29 mouse cellular contexts compared by ENCODE assay signal in genomic region chr9:91904066-91904465, GRCm38 (mm10).
DNase-seq lines count a peak whose midpoint lies in the region; ATAC-seq lines count a peak whose summit lies in the region.
"Had no signal": no experiment of that assay in that cellular context is flagged by ENCODE, and none has a peak within 500 bp of the region (broad histone marks: within the 10 kb centered on the region; RNA-seq: fewer than 3 reads in every experiment).

No protein-coding gene starts in this region.

- H3K9me3 ChIP-seq in midbrain, embryonic 14.5 days (ENCODE audit: control insufficient read depth, low read length): no peaks in the 10 kb centered on the region
- H3K9me3 ChIP-seq in midbrain, embryonic 10.5 days (replicated peaks): no peaks in the 10 kb centered on the region
- H3K9me3 ChIP-seq: embryonic facial prominence, embryonic 13.5 days; forebrain, embryonic 12.5 days; hindbrain, embryonic 12.5 days; limb, embryonic 10.5 days; limb, embryonic 15.5 days; liver, embryonic 13.5 days had no signal

- no peak overlapping the region for H3K4me3 ChIP-seq in midbrain, embryonic 14.5 days (replicated peaks; ENCODE audit: low read depth, low read length)
- H3K4me3 ChIP-seq in midbrain, embryonic 10.5 days: no peak overlapping the region
- H3K4me3 ChIP-seq: embryonic facial prominence, embryonic 13.5 days; erythroblast, embryonic 14.5 days; forebrain, embryonic 12.5 days; hindbrain, embryonic 12.5 days; limb, embryonic 10.5 days; limb, embryonic 15.5 days; liver, embryonic 13.5 days had no signal

- no peaks in the 10 kb centered on the region for H3K4me1 ChIP-seq in midbrain, embryonic 14.5 days (ENCODE audit: control insufficient read depth, insufficient read depth, low read length)
- no peaks in the 10 kb centered on the region for H3K4me1 ChIP-seq in midbrain, embryonic 10.5 days
- H3K4me1 ChIP-seq: embryonic facial prominence, embryonic 13.5 days; forebrain, embryonic 12.5 days; hindbrain, embryonic 12.5 days; limb, embryonic 10.5 days; limb, embryonic 15.5 days; liver, embryonic 13.5 days had no signal

- no peak overlapping the region for H3K9ac ChIP-seq in midbrain, embryonic 14.5 days (replicated peaks; ENCODE audit: low read length)
- H3K9ac ChIP-seq: embryonic facial prominence, embryonic 13.5 days; forebrain, embryonic 12.5 days; forebrain, postnatal 0 days; hindbrain, embryonic 12.5 days; limb, embryonic 15.5 days; liver, embryonic 13.5 days had no signal

- no peaks in the 10 kb centered on the region for H3K36me3 ChIP-seq in midbrain, embryonic 14.5 days (ENCODE audit: control insufficient read depth, insufficient read depth, low read length)
- H3K36me3 ChIP-seq in midbrain, embryonic 10.5 days: no peaks in the 10 kb centered on the region
- H3K36me3 ChIP-seq: embryonic facial prominence, embryonic 13.5 days; forebrain, embryonic 12.5 days; hindbrain, embryonic 12.5 days; limb, embryonic 10.5 days; limb, embryonic 15.5 days; liver, embryonic 13.5 days had no signal

- ATAC-seq in midbrain, embryonic 14.5 days (ENCODE audit: low FRiP score, low TSS enrichment): no peak
- ATAC-seq in erythroid progenitor cell, adult 5-6 weeks (replicated peaks; ENCODE audit: low FRiP score, poor library complexity, severe bottlenecking): no peak
- ATAC-seq: activated CD4-positive, CD25-positive, alpha-beta regulatory T cell, adult 4 months; forebrain, postnatal 0 days; intestine, embryonic 16.5 days had no signal

- H3K27ac ChIP-seq in midbrain, embryonic 14.5 days (replicated peaks; ENCODE audit: low read depth, low read length): no peak overlapping the region
- no peak overlapping the region for H3K27ac ChIP-seq in midbrain, embryonic 10.5 days (replicated peaks)
- H3K27ac ChIP-seq: embryonic facial prominence, embryonic 13.5 days; forebrain, embryonic 12.5 days; hindbrain, embryonic 12.5 days; kidney, postnatal 0 days; limb, embryonic 10.5 days; limb, embryonic 15.5 days; liver, embryonic 13.5 days had no signal

- no peak overlapping the region for H3K4me2 ChIP-seq in midbrain, embryonic 14.5 days (ENCODE audit: low read length)
- H3K4me2 ChIP-seq: embryonic facial prominence, embryonic 13.5 days; forebrain, embryonic 12.5 days; hindbrain, embryonic 12.5 days; limb, embryonic 15.5 days; liver, embryonic 13.5 days had no signal

- no peaks in the 10 kb centered on the region for H3K27me3 ChIP-seq in midbrain, embryonic 14.5 days (ENCODE audit: control insufficient read depth, insufficient read depth, low read length)
- H3K27me3 ChIP-seq in midbrain, embryonic 10.5 days (ENCODE audit: low read depth, poor library complexity, severe bottlenecking): no peaks in the 10 kb centered on the region
- H3K27me3 ChIP-seq: CH12.LX; embryonic facial prominence, embryonic 13.5 days; forebrain, embryonic 12.5 days; hindbrain, embryonic 12.5 days; limb, embryonic 15.5 days; liver, embryonic 13.5 days had no signal

- WGBS in midbrain, embryonic 14.5 days: 50% methylated on average over 5 of the region's 5 CpGs
- 85% methylated on average over 5 of the region's 5 CpGs for WGBS in midbrain, embryonic 10.5 days

- peak; percentile 17 for DNase-seq in cerebellum, adult 11-12 months
- DNase-seq in cerebellum, adult 11 months: no peak
- DNase-seq in midbrain, embryonic 14.5 days: peak; percentile 15
- DNase-seq in midbrain, embryonic 10.5 days (ENCODE audit: low spot score): no peak
- peak; percentile 64 to 71 for DNase-seq in cerebellum, postnatal 10 days
- DNase-seq in right cerebral cortex, adult 2 months (ENCODE audit: low spot score in 2 of 2): no peak
- DNase-seq: adrenal gland, adult 2 months; adrenal gland, postnatal 36 days; embryo, embryonic 11 days; forebrain, postnatal 0 days; heart, postnatal 14 days; kidney, adult 8-10 months; kidney, postnatal 4 days; liver, embryonic 13.5 days; lung, adult 2 months; lung, postnatal 10 days; right cerebral cortex, postnatal 14 days; thymus, postnatal 14 days had no signal

Comparison
In these comparisons a context has a peak if more than half of its experiments do, and no peak if none do; other contexts are left out.
1. DNase-seq: peak in cerebellum, adult 11-12 months (single experiment), midbrain, embryonic 14.5 days (single experiment) and cerebellum, postnatal 10 days (2 of 2); none in cerebellum, adult 11 months (single experiment), midbrain, embryonic 10.5 days (single experiment) and right cerebral cortex, adult 2 months (0 of 2).